Mouse (Mus musculus) olfactory bulb, adult 2 months (tissue): Measurements from ENCODE around the gene Cd300ld. TPM values are rescaled to one million over a fixed set of nuclear protein-coding genes. Genes with fewer than 3 reads are reported as not detected.
"Not testable (repeated sequence)": the region's sequence is repeated elsewhere in the genome, so short reads cannot be mapped to it uniquely, and the experiment has no call there.

Experiments
- H3K27ac ChIP-seq: fragments of 200-500 bp; 2 replicates; pipeline ENCODE4 v1.5.1; 2012; ENCODE audit warnings: low read depth, low read length; ENCODE audit not compliant: insufficient read depth
- H3K4me1 ChIP-seq: fragments of 200-500 bp; 2 replicates; pipeline ENCODE4 v1.6.1; 2012; ENCODE audit warnings: low read length; ENCODE audit not compliant: control insufficient read depth, insufficient read depth
- H3K4me3 ChIP-seq: fragments of 200-500 bp; 2 replicates; pipeline ENCODE4 v1.5.1; 2012; ENCODE audit warnings: mild to moderate bottlenecking, low read depth, low read length, moderate library complexity; ENCODE audit not compliant: insufficient read depth
- CTCF ChIP-seq: fragments of 200-500 bp; IDR thresholded peaks from 2 replicates; pipeline ENCODE4 v1.5.1; 2012; ENCODE audit warnings: low read depth, mild to moderate bottlenecking, low read length, moderate library complexity; ENCODE audit not compliant: insufficient read depth
- POLR2A ChIP-seq: fragments of 200-500 bp; IDR thresholded peaks from 2 replicates; pipeline ENCODE4 v1.6.1; 2012; ENCODE audit warnings: mild to moderate bottlenecking, low read depth, low read length, moderate library complexity; ENCODE audit not compliant: insufficient read depth
- WGBS: fragments of 180-500 bp; shearing (Covaris S2); methylation state at CpG from one replicate; pipeline ENCODE4 v1.1.7; 2018; 5-methylcytosine and 5-hydroxymethylcytosine counted together
- polyA plus RNA-seq: library from polyadenylated mRNA; stranded (reverse); fragments of >200 nt; gene quantifications from 2 replicates; pipeline ENCODE4 v1.2.4, GENCODE M21; 2012; ENCODE audit warnings: low replicate concordance; ENCODE audit not compliant: missing spikeins, insufficient read depth, insufficient read length

Cd300ld gene
- not detected in 2 replicates for polyA plus RNA-seq

GRCm38 (mm10) chr11:114989793-114990192, at the start of gene Cd300ld:
Gene Cd300ld (minus strand): TSS chr11:114989922.
- TF ChIP-seq POLR2A = no peak
- no peak for TF ChIP-seq CTCF
- WGBS = 84% methylated on average over 4 of the region's 4 CpGs
- no peak within 1 kb of the TSS for H3K4me3 ChIP-seq

GRCm38 (mm10) chr11:115037669-115038068, 47.9 kb upstream of the Cd300ld start, which contains the start of gene Cd300ld5:
Gene Cd300ld5 (minus strand): TSS chr11:115037769.
- H3K27ac ChIP-seq, H3K4me3 ChIP-seq, H3K4me1 ChIP-seq: not testable (repeated sequence)
- no CpG with 5 or more reads among the region's 6 CpGs for WGBS

More at GRCm38 (mm10) chr11:114989793-114990192, at the start of gene Cd300ld:
- H3K4me1 ChIP-seq = no peaks in the 10 kb centered on the region
- no peak within 1 kb of the TSS for H3K27ac ChIP-seq

- no CpG with 5 or more reads among the region's 6 CpGs for WGBS
- H3K4me1 ChIP-seq, H3K27ac ChIP-seq, H3K4me3 ChIP-seq: not testable (repeated sequence)
Measured at GRCm38 (mm10) chr11:115026912-115027311, 37.2 kb upstream of the Cd300ld start, which contains the start of gene Cd300ld4. Gene Cd300ld4 (minus strand): TSS chr11:115027012.

GRCm38 (mm10) chr11:115016093-115016492, 26.4 kb upstream of the Cd300ld start, which contains the start of gene Cd300ld2:
Gene Cd300ld2 (minus strand): TSS chr11:115016193.
- not testable (repeated sequence) for H3K4me1 ChIP-seq, H3K4me3 ChIP-seq, H3K27ac ChIP-seq
- WGBS = no CpG with 5 or more reads among the region's 7 CpGs

- WGBS = 91% methylated on average over 5 of the region's 5 CpGs
- no peak overlapping the region for H3K27ac ChIP-seq
- TF ChIP-seq POLR2A = no peak
- TF ChIP-seq CTCF = no peak
- no peak overlapping the region for H3K4me3 ChIP-seq
- no peaks in the 10 kb centered on the region for H3K4me1 ChIP-seq
Measured at GRCm38 (mm10) chr11:115004070-115004469, 14.3 kb upstream of the Cd300ld start.

GRCm38 (mm10) chr11:115001474-115002040, 11.8 kb upstream of the Cd300ld start, which contains the start of gene Cd300c2:
Gene Cd300c2 (minus strand): TSS chr11:115001880.
- WGBS = 94% methylated on average over 7 of the region's 7 CpGs

GRCm38 (mm10) chr11:114981866-114982265, 7.9 kb downstream of the Cd300ld start:
- H3K4me3 ChIP-seq = no peak overlapping the region
- TF ChIP-seq CTCF = no peak
- no peak for TF ChIP-seq POLR2A
- no peak overlapping the region for H3K27ac ChIP-seq
- H3K4me1 ChIP-seq = no peaks in the 10 kb centered on the region
- 55% methylated on average over 4 of the region's 4 CpGs for WGBS

More at GRCm38 (mm10) chr11:115001474-115002040, 11.8 kb upstream of the Cd300ld start, which contains the start of gene Cd300c2:
- Histone ChIP-seq H3K4me1 (no peaks in the 10 kb centered on the region), H3K4me3 (no peak within 1 kb of the TSS), H3K27ac (no peak within 1 kb of the TSS)
- no peak for TF ChIP-seq CTCF
- no peak for TF ChIP-seq POLR2A

- no peaks in the 10 kb centered on the region for H3K4me1 ChIP-seq
- TF ChIP-seq CTCF = no peak
- TF ChIP-seq POLR2A = no peak
- no peak overlapping the region for H3K27ac ChIP-seq
- 71% methylated on average over 10 of the region's 10 CpGs for WGBS
- no peak overlapping the region for H3K4me3 ChIP-seq
Measured at GRCm38 (mm10) chr11:114972726-114973125, 17.0 kb downstream of the Cd300ld start.

- WGBS = 84% methylated on average over 9 of the region's 9 CpGs
Measured at GRCm38 (mm10) chr11:114968752-114969207, 20.9 kb downstream of the Cd300ld start, which contains the start of gene Cd300c. Gene Cd300c (minus strand): TSS chr11:114969157.

More at GRCm38 (mm10) chr11:114968752-114969207, 20.9 kb downstream of the Cd300ld start, which contains the start of gene Cd300c:
- no peak within 1 kb of the TSS for H3K27ac ChIP-seq
- no peak within 1 kb of the TSS for H3K4me3 ChIP-seq
- TF ChIP-seq CTCF = no peak
- no peak for TF ChIP-seq POLR2A
- no peaks in the 10 kb centered on the region for H3K4me1 ChIP-seq
